Mouse (Mus musculus) adrenal gland, adult 2 months (tissue): ENCODE results near the gene Atp2a1. TPM values are rescaled to one million over a fixed set of nuclear protein-coding genes. Genes with fewer than 3 reads are reported as not detected.
A peak's percentile ranks its signal among the peaks of the same experiment; 100 is the strongest.

Source experiments
- DNase-seq: peaks from one replicate; pipeline ENCODE4 v3.0.0; 2021
- polyA plus RNA-seq: library from polyadenylated mRNA; depleted of rRNA; stranded (reverse); fragments of >200 nt; gene quantifications from 2 replicates; pipeline ENCODE4 v1.2.3, GENCODE M21; 2012
- total RNA-seq, 2 experiments: library from RNA; stranded (reverse); gene quantifications; 2 replicates each; pipeline ENCODE4 v1.2.3; 2021

The Atp2a1 gene
- total and polyA plus RNA-seq, 3 experiments = not detected

DNA sequence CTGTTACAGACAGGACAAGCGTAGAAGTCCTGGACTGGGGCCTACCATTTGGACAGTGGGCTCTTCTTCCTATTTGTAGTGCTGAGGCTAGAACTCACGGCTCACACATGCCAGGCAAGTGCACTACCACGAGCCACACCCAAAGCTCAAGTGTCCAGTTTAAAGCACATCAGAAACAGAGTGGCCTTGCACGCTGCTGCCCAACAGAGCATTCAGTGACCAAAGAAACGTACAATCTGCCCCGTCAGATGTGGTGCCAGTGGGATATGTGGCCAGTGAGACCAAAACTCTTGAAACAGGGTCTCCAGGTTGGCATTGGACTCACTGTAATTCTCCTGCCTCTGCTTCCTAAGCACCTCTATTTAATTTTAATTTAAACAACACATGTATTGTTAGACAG lies 12.3 kb downstream of the Atp2a1 start:
- no peak for DNase-seq

DNA sequence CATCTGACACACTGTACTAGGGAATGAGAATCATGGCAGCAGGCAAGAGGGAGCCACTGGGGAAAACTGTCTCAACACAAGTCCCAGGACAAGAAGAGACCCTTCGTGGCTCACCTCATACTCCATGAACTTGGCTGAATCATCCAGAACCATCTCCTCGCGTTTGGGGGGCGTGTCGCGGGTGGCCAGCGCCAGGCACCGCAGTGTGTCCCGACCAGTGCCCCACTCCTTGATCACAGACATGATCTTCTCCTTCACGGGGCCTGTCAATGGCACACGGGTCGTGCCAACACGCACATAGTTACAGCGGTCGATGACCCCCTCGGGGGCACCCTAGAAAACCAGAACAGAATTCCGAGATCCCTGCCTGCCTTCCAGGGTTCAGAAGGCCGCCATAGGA lies 12.9 kb downstream of the Atp2a1 start:
- no peak for DNase-seq

DNA sequence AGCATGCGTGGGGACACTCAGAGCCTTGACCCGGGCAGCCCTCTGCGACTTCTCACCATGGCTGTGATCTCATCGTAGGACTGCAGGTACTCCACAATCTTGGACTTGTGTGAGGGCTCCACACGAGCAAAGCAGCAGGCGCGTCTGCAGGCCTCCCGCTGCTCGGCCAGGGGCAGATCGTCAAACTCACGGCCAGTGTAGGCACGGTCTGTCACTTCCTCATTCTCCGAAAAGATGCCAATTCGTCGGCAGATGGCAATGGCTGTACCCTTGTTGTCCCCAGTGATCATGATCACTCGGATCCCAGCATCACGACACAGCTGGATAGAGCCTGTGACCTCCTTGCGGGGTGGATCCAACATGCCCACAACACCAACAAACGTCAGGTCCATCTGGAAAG lies 14.4 kb downstream of the Atp2a1 start:
- DNase-seq = no peak

DNA sequence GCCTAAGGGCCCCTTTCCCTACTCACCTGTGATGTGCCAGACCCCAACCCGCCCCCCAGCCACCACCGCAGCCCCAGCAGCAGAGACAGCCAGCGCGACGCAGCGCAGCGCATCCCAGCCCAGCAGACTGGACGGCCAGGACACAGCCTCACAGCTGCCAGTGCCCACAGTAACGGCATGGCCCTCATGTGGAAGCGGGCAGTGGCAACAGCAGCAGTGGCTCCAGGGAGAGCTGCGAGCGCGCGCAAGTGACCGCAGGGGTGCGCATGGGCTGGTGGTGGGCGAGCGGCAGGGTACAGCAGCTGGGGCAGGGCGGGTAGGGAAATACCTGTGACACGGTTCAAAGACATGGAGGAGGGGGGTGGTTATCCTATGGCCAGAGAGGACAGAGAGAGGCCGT lies 16.7 kb downstream of the Atp2a1 start:
- DNase-seq = no peak

DNA sequence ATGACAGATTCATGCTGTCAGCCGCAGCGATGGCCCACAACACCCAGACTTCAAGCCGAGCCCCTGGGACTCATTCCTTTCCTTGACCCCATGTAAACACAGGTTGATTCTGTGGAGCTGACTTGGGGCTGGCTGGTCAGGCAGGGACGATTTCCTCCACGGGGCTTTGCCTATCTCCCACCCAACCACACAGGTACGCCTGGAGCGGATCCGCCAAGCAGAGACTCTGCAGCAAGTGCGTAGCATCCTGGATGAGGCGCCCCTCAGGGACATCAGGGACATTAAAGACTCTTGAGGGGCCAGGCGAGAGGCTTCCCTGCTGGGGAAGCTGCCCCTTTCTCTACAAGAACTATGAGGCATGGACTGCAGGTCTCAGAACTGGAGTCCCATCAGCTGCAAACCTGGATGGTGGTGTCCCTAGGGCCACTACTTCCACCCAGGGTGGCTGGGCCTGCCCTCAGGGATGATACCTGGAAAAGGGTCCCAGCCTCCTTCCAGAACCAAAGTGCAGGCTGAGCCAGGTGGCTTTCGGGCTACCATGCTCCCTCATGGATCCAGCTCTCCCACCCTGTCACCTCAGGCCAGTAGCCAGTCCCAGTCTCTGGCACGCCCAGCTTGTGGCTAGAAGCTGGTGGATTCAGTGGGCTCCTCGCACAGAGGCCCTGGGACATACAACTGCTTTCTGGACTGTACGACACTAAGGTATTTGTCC lies 17.6 kb downstream of the Atp2a1 start:
- no peak for DNase-seq

DNA sequence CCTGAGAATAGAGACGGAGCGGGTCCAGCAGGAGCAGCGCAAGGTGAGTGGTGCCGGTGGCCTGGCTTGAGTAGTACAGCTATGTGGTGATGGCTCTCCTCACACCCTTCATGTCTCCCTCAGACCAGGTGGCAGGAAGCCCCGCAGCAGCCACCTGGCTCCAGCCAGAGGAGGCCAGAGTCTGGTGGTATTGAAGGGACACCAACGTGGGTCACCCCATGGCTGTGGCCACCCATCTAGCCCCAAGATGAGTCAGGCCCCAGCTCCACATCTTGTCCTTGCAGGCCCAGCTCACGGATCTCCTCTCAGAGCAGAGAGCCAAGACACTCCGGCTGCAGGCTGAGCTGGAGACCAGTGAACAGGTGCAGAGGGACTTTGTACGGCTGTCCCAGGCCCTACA lies 18.4 kb downstream of the Atp2a1 start:
- DNase-seq = no peak

DNA sequence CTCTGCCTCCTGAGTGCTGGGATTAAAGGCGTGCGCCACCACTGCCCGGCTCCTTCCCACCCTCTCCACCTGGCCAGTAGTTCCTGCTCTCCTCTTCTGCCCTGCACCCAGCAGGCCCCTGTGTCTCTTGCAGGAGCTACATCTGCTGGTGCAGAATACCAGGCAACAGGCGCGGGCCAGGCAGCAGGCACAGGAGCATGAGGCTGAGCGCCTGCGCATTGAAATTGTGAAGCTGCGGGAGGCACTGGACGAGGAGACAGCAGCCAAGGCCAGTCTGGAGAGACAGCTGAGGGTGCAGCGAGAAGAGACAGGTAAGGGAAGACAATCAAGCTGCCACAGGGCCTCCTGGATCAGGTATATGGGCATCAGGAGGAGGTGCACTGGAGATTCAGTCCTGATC lies 18.9 kb downstream of the Atp2a1 start:
- DNase-seq = no peak

DNA sequence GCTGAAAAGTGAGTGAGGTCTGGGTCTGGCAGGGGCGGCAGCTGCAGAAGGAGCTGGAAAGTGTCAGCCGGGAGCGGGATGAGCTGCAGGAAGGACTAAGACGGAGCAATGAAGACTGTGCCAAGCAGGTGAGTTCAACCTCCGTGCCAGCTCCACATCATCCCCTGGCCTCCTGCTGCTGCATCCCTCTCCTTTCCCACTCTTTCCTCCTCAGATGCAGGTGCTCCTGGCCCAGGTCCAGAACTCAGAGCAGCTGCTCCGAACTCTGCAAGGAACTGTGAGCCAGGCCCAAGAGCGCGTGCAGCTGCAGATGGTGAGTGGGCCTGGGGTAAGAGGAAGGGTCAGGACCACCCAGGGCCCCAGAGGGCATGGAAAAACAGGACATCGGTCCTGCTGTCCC lies 22.8 kb downstream of the Atp2a1 start:
- DNase-seq = no peak

DNA sequence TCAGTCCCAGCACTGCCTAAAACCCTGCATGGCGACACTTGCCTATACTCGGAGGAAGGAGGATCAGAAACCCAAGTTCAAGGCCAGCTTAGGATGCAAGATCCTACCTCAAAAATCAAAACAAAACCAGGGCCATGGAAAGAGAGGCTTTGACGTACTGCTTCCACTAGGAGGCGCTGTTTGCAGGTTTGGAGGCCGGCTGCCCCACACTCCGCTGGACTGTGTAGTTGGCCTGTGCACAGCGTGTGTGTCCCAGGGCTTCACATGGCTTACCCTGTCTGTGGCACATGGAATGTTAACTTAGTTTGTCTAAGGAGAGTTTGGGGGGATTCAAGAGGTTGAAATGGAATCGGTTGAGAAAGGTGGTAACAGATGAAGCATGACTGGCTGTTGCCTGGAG lies 26.1 kb downstream of the Atp2a1 start:
- peak; percentile 64 for DNase-seq

DNA sequence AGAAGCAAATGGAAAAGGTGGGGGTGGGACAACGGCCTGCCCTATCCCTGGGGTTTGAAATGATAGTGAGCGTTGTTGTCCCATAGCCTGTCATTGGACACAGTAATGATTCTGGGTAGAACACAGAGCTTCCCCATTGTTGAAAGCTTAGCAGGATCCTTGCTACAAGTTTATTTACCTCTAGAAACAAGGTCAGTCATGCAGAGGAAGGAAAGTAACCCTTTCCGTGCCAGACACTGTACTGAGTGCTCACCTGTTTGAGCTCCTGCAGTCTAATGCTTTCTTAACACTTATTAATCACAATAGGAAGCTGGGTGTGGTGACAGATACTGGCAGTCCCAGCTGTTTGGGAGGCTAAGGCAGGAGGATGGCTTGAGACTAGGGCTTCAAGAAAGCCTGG lies 27.1 kb downstream of the Atp2a1 start:
- DNase-seq = no peak

DNA sequence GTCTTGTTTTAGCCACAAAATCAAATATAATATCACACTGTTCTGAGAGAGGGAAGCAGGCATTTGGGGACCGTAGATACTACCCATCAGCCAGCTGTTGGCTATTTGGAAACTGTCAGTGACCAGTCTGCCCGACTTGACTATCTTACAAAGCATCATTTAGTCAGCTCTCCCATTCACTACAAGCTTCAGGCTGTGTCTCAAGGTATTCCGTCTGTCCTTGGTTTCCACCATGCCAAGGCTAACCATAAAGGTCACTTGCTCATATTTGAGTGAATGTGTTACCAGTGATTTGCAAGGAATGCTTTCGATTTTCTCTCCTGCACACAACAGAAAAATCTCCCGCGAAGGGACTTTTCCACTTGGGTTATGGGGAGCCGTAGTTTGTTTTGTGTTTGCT lies 28.2 kb downstream of the Atp2a1 start:
- DNase-seq = peak; percentile 80

DNA sequence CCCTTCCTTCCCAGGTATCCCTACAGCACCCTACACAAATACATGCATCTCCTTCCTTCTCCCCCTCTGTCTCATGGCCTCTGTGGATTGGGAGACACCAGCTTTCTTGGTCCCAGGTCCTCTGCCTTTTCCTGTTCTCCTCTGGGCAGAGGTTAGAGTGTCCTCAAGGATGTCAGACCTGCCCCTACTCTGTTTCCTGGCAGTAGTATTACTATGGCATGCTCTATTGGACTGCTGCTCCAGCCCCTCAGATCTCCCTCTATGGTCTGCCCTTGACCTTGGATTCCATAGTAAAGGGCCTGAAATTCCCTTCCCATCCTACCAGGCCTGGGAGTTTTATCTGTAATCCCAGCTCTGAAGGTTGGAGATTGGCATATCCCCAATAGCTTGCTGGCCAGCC lies 32.7 kb downstream of the Atp2a1 start:
- peak; percentile 25 for DNase-seq

DNA sequence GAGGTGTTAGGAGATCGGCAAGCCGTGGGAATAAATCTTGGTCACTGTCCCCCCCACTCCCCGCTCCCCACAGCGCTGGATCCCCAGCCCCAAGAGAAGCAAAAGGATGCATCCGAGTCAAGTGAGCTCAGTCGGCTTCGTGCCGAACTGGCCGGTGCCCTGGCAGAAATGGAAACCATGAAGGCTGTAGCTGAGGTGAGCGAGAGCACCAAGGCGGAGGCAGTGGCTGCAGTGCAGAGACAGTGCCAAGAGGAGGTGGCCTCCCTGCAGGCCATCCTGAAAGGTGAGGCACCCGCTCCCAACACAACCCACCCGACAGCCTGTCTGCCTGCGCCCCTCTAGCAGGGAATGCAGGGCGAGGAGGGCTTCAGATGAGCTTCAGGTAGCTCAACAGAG lies 33.4 kb downstream of the Atp2a1 start:
- no peak for DNase-seq

DNA sequence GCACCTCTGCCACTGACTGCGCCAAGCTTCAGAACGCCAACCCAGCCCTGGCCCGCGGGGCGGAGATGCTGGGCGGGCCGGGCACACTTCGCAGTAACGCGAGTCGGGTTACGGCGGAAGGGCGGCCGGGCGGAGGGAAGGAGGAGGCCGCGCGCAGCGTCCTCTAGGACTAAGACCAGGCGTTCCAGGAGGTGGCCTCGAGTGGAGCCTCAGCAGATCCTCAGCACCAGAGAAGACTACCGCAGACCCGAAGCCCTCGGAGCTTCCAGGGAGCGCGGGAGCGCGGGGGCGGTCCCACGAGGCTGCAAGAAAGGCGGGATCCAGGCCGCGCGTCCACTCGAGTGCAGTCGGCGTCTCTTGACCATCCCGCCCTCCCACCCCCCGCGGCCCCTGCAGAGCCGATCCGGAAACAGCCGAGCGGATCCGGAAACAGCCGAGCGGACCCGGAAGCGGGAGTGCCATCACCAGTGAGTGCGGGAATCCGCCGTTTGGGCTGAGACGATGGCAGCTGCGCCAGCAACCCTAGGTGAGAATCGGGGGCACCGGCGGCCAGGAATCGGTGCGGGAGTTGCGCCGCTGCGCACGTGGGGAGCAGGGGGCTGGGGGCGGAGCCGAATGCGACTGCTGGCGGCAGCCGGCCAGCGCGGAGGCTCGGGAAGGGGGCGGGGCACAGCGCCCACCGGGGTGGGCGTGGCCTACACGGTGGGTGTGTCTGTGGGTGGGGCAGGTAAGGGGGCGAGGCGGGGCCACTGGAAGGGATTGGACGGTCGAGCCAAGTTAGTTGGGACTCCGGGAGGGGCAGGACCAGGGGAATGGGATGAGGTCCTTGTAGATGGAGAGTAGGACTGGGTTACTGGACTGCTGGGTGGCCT lies 34.0 kb downstream of the Atp2a1 start, which contains the start of gene Rabep2:
Gene Rabep2, plus strand, starts transcription at position 129 of the 872 bp plus-strand sequence.
- peak; percentile 96 for DNase-seq

DNA sequence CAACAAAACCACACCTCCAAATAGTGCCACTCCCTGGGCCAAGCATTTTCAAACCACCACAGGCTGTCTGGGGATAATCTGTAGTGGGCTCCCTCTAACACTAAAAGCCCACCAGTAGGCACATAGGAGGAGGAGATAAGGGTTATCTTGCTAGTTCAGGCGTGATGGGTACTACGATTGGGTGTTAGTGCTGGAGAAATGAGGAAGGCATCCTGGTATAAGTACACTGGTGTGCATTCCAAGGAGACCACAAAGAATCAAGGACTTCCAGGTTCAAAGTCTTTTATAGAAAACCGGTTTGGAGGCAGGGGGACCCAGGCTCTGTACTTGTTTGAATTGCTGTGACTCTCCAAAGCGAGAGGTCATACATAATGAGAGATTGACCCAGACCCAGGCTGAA lies 34.8 kb downstream of the Atp2a1 start:
- DNase-seq = no peak

DNA sequence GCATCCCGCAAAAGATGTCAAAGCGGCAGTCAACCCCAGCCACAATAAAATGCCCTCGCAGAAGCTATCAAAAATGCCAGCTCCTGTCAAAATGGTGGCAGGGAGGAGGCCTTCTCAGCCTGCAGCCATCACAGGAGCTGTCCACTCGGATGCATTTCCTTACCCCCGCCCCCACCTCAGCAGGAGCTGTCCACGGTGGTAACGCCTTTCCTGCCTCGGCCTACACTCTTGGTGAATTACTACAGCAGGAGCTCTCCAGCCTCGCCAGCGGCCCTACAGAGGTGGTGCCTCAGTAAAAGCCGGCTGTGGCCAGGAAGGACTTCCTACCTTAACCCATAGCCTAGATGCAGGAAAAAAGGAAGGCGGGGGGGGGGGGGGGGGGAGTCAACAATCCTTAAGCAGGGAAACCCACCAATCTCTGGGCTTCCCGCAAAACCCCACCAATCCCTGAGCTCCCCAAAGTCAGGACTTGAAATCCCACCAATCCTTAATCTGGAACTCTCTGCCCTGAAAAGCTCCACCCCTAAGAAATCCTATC lies 35.5 kb downstream of the Atp2a1 start:
- no peak for DNase-seq

DNA sequence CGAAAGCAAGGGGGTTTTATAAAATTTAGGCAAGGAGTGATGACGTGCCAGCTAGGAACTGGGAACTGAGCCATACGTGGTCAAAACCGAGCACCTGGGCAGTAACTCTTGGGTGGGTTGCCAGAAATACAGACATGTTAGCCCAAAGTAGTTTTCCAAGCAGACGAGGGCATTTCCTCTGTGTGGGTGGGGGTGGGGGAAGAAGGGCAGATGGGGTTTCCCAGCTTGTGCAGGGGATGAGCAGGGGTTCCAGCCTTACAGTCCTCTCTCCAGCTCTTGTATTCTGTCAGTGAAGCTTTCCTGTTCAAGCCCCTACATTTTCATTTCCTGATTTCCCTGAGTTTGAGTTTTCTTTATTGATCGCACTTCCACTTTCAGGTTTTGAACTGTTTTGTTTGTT lies 38.7 kb downstream of the Atp2a1 start:
- no peak for DNase-seq

DNA sequence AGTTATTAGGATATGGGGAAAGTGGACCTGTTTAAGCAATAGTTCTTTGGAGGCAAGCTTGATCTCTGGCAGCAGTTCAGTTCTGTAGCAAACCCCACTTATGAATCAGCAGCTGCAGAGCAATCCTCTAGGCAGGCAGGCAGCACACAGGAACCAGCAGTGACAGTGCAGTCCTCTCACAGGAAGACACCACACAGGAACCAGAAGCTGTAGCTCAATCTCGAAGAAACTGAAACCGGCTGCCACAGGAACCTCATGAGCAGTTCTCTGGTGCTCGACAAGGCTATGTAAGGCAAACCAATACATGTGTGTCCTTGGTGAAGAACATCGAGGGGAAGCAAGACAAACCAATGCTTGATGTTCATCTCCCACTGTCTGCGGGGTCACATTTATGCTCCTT lies 41.2 kb downstream of the Atp2a1 start:
- no peak for DNase-seq

DNA sequence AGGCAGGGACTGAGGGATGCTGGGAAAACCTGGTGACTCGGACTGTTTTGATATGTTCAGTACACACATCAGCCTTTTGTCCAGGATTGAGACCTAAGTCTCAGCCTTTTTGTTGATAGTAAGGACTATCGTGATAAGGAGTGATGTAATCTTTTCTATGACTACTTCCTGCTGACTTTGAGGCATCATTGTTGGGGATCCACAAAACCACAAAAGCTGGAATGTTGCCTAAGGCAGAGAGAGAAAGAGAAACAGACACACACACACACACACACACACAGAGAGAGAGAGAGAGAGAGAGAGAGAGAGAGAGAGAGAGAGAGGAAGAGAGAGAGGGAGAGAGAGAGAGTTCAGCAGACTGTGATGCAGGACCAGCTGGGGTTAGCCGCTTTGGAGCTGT lies 44.4 kb downstream of the Atp2a1 start:
- no peak for DNase-seq

DNA sequence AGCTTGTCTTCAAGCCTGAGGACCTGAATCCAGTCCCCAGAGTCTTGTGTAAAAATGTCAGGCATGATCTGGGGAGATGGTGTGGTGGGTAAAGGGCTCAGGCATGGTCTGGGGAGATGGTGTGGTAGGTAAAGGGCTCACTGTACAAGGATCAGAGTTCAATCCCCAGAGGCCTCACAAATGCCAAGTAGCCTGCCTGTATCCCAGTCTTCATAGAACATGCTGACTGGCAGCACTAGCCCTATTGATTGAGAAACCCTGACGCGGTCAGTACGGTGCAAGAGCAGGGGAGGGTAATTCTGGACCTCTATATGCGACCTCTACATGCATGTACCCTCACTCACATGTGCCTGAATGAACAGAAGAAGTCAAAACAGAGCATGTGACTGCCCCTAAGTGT lies 45.3 kb downstream of the Atp2a1 start:
- DNase-seq = no peak

DNA sequence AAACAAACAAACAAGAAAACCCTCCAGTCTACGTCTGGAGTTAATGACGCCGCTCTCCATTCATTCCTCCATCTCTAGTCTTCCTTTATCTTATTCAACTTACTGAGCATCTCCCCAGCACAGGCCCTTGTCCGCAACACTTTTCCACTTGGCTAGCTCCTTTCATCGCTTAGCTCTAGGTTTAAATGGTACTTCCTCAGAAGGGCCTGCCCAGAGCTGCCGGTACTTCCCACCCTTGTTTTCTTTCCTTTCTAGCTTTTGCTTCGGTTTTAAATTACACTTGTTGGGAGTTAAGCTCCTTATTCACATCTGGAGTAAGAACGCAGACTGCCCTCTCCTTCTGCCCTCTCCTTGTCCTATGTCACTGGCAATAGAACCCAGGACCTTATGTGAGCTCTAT lies 45.9 kb downstream of the Atp2a1 start:
- no peak for DNase-seq

DNA sequence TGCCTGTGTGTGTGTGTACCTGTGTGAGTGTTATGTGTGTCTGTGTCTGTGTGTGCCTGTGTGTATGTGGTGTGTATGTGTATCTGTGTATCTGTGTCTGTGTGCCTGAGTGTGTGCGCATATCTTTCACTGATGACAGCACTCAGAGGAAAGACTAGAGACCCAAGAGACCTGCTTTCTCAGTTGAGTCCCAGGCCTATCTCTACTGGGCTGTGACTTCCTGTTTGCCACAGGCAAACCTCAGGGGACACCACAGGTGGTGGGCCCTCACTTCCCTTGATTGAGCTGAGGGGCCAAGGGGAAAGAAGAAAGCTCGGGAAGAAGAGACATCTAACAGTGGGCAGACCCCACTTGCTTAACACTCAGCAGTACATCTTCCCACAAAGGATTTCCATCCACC lies 46.3 kb downstream of the Atp2a1 start:
- DNase-seq = no peak

DNA sequence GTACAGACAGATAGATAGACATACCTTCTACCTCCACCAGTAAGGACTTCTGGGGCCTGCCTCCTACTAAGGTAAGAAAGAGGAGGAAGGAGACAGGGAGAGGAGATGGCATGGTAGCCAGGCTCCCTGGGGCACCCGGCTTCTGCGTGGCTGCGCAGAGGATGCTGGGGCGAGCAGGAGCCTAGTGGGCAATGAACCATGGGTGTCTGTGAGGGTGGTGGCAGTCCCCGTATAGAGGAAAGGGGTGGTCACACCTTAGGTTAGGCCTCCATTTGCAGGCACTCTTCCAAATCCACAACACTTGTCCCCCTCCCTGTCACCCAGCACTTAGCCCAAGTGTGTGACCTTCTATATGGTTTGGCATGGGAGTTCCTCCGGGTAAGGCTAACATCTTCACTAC lies 48.2 kb downstream of the Atp2a1 start, which contains the start of gene Cd19:
Gene Cd19, minus strand, starts transcription at position 165 of the 400 bp plus-strand sequence.
- DNase-seq = no peak
